Mouse (Mus musculus) myocyte (in vitro differentiated cells): ENCODE measurements around the gene Prdm2.

Experiments used
- POLR2A ChIP-seq: IDR thresholded peaks from one replicate; pipeline ENCODE4 v1.6.1; 2011; ENCODE audit warnings: low read depth, mild to moderate bottlenecking, control low read depth, moderate library complexity; ENCODE audit not compliant: insufficient read length
- REST ChIP-seq: IDR thresholded peaks from one replicate; pipeline ENCODE4 v1.6.1; 2011; ENCODE audit warnings: mild to moderate bottlenecking, control low read depth, moderate library complexity; ENCODE audit not compliant: insufficient read depth, insufficient read length
- TCF12 ChIP-seq: IDR thresholded peaks from one replicate; pipeline ENCODE4 v1.6.1; 2011; ENCODE audit warnings: mild to moderate bottlenecking, control low read depth; ENCODE audit not compliant: poor library complexity, insufficient read depth, severe bottlenecking

- TF ChIP-seq POLR2A: no peak
- TF ChIP-seq REST: no peak
- TF ChIP-seq TCF12: no peak
Observed at GRCm38 (mm10) chr4:143231790-143232422, 19.1 kb upstream of the Prdm2 start.
